Mouse (Mus musculus) left cerebral cortex, adult 2 months (tissue): ENCODE data around the gene Rho. TPM values are rescaled to one million over a fixed set of nuclear protein-coding genes. Genes with fewer than 3 reads are reported as not detected.

Experiments used
- DNase-seq, 2 experiments: peaks; one replicate each; pipeline ENCODE4 v3.0.0; 2021 to 2022; ENCODE audit warnings: low spot score in 2 of 2, mixed read lengths in 1 of 2; ENCODE audit errors: extremely low spot score in 1 of 2
- H3K27ac ChIP-seq: fragments of 200-600 bp; 2 replicates; pipeline ENCODE4 v1.8.1; 2022
- H3K4me3 ChIP-seq: fragments of 200-600 bp; 2 replicates; pipeline ENCODE4 v1.8.1; 2022
- CTCF ChIP-seq: fragments of 200-600 bp; IDR thresholded peaks from 2 replicates; pipeline ENCODE4 v1.8.1; 2022; ENCODE audit warnings: antibody characterized with exemption, mild to moderate bottlenecking, moderate library complexity
- intact Hi-C: fragments of 180-260 bp; cut with DNase I; formaldehyde crosslinking; loops from one replicate; pipeline ENCODE4 v1.15.1; 2025
- total RNA-seq, 2 experiments: library from RNA; stranded (reverse); gene quantifications; 2 replicates each; pipeline ENCODE4 v1.2.3; 2021

The Rho gene
- total RNA-seq, 2 experiments from 2014 or later, result 0.56 to 0.79 TPM

DNA sequence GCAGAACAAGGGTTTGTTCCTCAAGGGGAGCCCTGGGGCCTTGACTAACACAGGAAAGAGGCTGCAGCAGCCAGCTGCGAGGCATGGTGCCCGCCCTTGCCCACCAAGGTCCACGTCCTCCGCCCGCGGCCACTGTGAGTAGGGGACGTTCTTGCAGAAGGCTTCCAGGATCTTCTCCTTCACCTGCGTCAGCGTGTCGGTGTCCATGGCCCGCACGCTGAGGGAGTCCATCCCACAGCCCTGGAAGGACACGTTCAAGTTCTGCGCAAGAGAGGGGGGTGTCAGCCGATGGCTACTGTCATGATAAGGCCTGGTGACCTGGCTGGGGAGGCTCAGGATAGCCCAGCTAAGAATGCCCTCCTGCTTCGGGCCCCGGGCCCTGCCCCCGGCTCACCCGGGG lies 28.8 kb downstream of the Rho start:
- intact Hi-C loops, result no loop called here
- Histone ChIP-seq H3K4me3 (no peak overlapping the region), H3K27ac (no peak overlapping the region)
- TF ChIP-seq CTCF, result no peak
- no peak for DNase-seq

GRCm38 (mm10) chr6:115961743-115962142 lies 30.2 kb downstream of the Rho start:
- Histone ChIP-seq H3K4me3 (no peak overlapping the region), H3K27ac (no peak overlapping the region)
- DNase-seq, result no peak
- TF ChIP-seq CTCF, result no peak
- intact Hi-C loops, result no loop called here

DNA sequence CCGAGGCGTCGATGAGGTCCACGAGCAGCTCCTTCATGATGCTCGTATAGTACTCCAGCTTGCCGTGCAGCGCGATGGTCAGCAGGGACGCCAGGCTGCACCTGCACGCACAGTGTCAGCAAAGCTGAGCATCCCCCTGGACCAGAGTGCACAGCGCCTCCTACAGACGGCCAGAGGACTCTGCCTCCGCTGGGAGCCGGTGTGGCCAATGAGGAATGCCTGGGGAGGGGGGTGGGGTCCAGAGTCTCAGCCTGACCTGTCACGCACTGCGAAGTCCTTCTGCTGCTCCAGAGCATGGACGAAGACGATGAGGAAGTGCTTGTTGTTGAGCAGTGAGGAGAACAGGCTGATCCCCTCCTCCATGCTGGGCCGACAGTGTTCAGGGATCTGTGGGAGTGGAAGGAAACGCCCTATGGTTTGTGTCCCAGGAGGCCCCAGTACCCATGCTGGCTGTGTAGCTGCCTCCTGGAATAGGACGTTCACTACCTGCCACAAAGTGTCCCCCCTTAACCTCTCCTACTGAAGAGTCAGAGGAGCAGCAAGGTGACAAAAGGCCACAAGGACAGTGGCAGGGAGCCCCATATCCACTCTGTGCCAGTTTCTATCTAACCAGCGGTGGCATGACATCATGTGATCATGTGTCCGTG lies 31.0 kb downstream of the Rho start:
- intact Hi-C loops, result no loop called here
- H3K4me3 ChIP-seq, result no peak overlapping the region
- H3K27ac ChIP-seq, result no peak overlapping the region
- no peak for DNase-seq
- peak; percentile 17 for TF ChIP-seq CTCF

DNA sequence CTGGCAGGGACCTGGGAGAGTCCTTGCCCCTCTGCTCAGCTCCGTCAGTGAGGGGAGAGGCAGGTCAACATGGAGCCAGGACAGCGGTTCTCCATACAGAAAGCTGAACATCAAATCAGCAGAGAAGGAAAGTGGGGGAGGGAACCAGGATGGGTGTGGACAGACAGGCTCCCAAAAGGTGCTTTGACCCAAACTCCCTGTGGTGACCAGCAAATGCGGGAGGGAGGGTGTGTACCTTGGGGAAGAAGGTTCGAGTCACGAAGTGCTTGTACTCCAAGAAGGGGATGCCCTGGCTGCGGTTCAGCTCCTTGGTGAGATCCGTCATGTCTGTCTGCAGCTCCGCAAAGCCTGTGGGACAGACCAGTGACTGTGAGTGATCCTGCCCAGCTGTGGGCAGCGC lies 32.1 kb downstream of the Rho start:
- H3K27ac ChIP-seq, result no peak overlapping the region
- no peak overlapping the region for H3K4me3 ChIP-seq
- DNase-seq, result no peak
- TF ChIP-seq CTCF, result no peak
- intact Hi-C loops, result no loop called here

DNA sequence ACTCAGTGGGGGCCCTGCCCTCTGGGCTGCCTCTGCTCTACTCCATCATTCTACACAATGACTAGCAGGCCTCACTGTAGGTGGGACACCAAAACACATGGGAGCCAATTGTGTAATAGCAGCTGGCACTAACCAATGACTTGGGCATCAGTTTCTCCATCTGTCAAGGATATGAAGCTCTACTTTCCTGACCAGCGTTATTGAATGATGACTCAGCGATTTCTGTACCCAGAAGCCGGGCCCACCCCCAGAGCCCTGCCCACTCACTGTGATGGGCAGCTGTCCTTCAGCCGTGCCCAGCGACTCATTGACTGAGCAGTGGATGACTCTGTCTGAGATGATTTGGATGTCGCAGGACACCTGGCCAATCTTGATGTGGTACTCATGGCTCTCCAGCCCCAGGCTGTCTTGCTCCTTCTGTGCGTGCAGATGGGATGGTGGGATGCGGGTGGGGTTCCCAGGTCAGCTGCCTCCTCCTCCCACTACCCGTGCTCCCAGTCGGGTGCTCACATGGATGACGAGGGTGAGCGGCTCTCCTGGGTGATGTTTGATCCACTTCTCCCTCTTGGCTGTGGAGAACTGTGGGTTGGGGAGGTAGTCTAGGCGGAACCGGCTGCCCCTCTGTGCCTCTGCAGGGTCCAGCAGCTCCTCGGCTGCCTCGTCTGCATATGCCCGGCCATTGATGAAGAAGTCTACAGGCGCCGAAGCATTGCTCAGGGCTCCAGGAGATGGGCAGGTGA lies 34.8 kb downstream of the Rho start:
- TF ChIP-seq CTCF, result no peak
- intact Hi-C loops, result loop anchor here (2.0 kb wide), 1 partner anchor 52 kb away; no protein-coding TSS in a partner anchor
- Histone ChIP-seq H3K27ac (no peak overlapping the region), H3K4me3 (no peak overlapping the region)
- no peak for DNase-seq

GRCm38 (mm10) chr6:115967291-115967880 lies 35.8 kb downstream of the Rho start:
- no peak for TF ChIP-seq CTCF
- DNase-seq, result no peak
- Histone ChIP-seq H3K4me3 (no peak overlapping the region), H3K27ac (no peak overlapping the region)
- intact Hi-C loops, result loop anchor here (2.0 kb wide), 1 partner anchor 53 kb away; no protein-coding TSS in a partner anchor

DNA sequence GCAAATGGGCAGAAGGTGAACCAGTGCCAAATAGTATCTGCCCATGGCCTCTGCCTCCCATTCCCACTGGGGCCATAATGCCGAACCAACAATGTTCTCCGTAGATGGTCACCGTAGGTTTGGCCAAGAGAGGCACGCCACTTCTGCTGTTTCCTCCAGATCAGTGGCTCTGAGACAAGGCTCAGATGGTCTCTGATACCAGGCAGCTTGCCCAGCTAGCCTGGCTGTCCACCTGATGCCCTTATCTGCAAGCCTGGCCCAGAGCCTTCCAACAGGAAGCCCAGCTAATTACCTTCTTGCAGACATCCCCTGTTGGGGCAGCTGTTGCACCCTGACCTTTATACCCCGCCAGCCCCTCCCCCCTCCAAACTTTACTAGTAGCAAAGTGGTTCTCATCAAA lies 36.5 kb downstream of the Rho start:
- no peak for DNase-seq
- intact Hi-C loops, result no loop called here
- Histone ChIP-seq H3K27ac (no peak overlapping the region), H3K4me3 (no peak overlapping the region)
- TF ChIP-seq CTCF, result no peak

- Histone ChIP-seq H3K4me3 (no peak overlapping the region), H3K27ac (no peak overlapping the region)
- intact Hi-C loops, result no loop called here
- TF ChIP-seq CTCF, result no peak
- DNase-seq, result no peak
Observed at GRCm38 (mm10) chr6:115968700-115969099, 37.2 kb downstream of the Rho start.

GRCm38 (mm10) chr6:115969103-115969502 lies 37.6 kb downstream of the Rho start:
- H3K27ac ChIP-seq, result no peak overlapping the region
- TF ChIP-seq CTCF, result no peak
- intact Hi-C loops, result no loop called here
- no peak overlapping the region for H3K4me3 ChIP-seq
- no peak for DNase-seq

DNA sequence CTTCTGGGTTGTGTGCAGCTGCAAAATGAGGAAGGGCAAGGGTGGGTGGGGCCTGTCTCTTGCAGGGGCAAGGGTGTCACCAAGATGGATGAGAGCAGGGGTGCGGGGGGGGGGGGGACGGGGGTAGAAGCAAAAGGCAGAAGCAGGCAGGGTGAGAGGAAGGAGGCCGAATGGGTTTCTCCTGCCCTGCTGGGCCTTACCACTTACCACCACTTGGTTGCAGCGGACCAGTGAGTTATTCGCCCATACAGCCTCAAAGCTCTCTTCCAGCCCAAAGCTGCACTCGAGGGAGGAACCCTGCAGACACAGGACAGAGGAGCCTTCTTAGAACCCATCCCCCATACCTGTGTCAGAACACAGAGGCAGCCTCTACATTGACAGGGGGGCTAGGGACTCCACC lies 38.4 kb downstream of the Rho start:
- no peak for TF ChIP-seq CTCF
- Histone ChIP-seq H3K4me3 (no peak overlapping the region), H3K27ac (no peak overlapping the region)
- no peak for DNase-seq
- intact Hi-C loops, result no loop called here

DNA sequence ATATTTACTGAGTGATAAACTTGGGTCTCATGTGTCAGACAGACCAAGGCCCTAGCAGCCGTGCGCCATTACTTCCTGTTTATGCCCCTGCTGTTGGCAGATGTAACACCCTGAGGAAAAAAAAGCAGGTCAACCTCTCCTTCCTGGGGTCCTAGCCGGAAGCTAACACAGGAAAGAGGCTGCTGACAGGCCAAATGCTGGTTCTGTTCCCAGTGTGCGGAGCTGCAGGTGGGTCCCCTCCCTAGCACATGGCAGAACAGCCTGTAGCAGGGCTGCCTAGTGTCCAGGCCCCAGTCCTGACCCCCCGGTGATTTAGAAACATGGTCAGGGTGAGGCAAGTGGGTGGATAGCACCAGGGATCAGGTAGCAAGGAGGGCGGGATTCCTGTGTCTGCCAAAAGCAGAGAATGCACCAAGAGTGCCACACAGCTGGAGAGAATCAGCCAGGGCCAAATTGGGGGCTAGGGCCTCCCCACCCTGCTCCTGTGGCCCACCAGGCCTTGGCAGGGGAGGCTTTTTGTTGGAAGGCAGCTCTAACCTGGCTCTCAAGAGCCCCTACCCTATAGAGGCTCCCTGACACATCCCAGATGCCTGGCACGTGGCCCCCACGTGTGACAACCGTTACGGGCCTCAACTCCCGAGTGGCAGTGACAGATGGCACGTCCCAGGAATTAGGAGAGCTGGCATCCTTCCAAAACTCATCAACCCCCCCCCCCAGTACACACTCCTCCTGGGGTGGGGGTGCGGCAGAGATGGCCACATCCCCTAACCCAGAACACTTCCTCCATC lies 39.9 kb downstream of the Rho start:
- no peak for TF ChIP-seq CTCF
- no peak for DNase-seq
- Histone ChIP-seq H3K4me3 (no peak overlapping the region), H3K27ac (peak overlapping the region; percentile 16; the same call in 1 of the 2 replicates)
- intact Hi-C loops, result no loop called here
